Mouse (Mus musculus): ENCODE data around the gene Hjurp. TPM values are rescaled to one million over a fixed set of nuclear protein-coding genes. Genes with fewer than 3 reads are reported as not detected.

Gene Hjurp
- polyA plus RNA-seq, 3 experiments from 2014 or later, result 37.3 to 97.3 (median 69.6) TPM

DNA sequence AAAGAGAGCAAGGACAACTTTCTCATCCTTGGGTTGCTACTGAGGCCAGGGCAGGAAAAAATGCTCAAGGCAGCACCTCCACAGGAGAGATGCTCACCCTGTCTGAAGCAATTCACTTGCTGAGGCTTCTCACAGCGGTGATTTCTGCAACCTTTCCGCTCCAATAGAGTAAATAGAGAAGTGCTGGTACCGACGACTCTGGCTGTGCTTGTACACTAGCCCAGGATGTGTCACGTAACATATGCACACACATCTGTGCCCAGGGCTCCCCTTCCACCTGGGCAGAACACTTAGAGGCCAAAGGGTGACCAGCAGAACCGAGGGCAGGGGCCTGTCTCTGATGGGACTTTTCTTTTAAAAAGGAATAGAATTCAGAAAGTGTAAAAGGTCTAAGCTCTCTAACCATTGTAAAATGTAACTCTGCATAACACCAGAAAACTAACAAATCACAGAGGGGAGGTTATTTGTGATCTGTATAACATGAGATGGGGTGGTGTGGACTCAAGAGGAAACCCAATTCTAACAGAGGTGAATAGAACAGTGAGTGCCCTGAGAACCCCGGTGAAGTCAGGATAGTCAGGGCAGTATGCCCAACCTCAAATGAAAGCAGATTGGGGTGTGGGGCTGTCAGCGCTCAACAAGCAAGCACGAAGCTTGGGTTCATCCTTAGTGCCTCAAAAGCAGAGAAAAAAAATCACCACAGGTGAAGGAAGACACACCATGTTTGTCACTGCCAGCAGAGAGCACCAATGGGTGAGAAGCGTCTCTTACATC, 16.6 kb downstream of the Hjurp start:
- ATAC-seq, result no peak

DNA sequence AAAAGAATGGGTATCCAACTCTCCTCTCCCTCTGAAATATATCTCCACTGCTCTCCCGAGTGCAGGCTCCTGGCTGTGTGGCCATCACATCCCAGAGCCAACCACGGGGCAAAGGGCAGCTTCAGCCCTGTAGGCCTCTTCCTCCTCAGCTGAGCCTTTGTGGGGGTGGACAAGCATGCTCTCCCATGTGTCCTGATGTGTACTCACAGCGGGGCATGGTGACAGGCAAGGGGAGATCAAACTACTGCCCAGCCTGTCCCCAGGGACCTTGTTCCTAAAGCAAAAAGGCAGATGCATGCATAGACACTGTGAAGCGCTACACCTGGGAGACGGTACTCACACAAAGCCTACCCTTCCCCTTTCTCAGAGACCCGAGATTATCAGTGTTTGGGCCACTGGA, 17.3 kb downstream of the Hjurp start:
- ATAC-seq, result no peak

DNA sequence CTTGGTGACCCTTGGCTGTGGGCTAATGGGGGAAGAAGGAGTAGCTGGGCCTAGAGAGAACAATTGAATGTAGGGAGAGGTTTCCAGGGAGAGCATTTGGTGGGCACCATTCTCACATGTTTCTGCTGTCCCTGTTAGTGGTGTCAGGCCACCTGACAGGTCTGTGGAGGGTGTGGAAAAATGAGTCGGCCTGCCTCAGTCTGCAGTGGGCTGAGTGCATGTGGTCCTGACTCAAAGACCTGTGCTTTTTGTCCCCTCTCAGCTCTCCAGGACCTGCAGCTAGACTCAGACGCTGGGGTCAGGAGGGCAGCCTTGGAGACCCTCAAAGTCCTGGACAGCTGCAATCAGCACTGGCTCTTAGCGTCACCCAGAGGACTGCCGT, 17.8 kb downstream of the Hjurp start:
- ATAC-seq, result no peak

DNA sequence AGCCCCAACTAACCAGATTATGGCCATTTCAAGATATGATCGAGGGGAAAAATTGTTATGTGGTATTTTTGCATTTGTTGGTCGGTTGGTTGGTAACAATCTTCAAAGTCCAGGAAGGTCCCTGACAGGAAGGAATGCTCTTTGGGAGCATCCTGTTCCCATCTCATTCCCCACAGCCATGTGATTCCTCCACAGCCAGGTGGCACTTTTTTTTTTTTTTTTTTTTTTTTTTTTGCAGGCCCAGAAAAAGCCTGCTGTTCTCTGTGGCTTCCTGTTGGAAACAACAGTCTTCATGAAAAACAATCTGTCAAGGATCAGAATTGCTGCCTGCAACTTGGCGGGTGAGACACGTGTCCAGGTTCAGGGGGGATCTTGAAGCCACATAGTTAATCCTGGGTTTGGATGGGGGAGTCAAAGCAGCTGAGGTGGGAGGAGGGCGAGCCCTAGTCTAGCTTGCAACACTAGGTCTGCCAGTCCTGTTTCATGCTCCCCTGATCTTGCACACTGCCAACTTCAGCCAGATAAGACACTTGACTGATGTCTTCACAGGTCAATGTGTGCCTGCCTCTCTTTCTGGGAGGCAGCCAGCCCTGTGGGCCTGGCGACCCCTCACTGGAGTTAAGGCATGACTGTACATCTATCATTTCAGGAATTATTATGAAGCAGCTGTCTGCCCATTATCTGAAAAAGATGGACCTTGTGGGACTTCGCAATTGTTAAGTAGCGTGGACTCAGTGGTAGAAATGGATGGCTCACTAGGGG, 18.4 kb downstream of the Hjurp start:
- ATAC-seq, result no peak

DNA sequence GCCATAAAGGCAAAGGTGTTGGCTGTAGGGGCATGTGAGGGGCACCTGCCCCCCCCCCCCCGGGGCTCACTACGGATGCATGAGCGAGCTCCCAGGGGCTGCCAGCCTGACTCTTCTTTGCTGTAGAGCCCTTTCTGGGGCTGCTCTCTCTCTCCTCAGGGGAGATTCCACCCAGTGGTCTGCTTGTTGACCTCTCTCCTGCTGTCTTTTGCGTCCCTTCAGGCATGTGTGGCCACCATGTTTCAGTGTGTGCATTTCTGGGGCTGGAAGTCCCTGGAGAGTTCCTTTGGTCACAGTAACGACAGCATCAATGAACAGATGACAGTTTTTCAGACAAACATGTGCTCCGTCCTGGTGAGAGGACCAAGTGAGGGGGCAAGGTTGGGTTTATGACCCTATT, 19.1 kb downstream of the Hjurp start:
- no peak for ATAC-seq

DNA sequence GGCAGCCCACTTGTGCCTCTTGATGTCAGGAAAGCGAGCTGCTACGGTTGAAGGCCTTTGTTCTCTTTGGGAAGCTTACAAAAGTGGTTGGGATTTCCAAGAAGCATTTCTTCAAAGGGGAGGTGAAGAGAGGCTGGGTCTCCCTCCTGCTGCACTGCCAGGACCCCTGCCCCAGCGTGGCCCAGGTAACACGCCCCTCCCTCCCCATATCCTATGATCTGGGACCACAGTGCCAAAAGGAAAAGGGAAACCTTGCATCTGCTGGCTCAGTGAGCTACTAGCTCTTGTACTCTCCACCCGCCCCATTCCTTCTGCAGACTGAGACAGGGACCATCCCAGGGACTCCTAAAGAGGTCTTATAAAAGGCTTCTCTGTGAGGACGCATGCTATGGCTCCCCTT, 19.8 kb downstream of the Hjurp start:
- no peak for ATAC-seq

DNA sequence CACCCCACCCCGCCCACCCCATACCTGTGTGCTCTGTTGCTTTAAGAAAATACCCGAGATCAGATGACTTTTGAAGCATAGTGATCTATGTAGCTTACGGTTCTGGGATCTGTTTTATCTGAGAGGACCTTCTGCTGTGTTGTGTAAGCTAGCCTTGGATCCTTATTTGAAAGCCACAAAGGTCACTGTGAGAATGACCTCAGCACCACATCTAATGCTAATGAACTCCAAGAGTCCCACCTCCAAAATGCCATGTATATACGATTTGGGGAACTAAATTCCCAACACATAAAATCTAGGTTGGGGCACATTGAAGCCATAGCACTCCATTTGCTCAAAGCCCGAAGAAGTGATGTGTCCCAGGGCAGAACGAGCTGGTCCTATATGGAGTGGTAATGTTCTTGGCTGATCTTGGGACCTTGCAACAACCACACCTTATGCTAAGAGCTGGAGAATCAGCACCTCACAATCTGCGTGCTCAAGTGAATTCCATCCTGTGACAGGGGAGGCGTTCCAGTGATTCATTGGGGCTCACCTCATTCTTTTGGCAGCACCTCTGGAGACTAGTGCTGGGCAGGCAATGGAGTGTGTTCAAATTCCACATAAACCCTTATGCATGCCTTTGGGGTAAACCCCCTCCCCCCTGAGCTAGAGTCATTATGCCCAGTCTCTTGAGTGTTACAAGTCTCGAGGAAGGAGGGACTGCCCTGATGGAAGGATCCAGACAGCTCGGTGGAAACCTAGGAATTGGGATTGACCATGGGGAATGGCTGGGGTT, 20.4 kb downstream of the Hjurp start:
- no peak for ATAC-seq

DNA sequence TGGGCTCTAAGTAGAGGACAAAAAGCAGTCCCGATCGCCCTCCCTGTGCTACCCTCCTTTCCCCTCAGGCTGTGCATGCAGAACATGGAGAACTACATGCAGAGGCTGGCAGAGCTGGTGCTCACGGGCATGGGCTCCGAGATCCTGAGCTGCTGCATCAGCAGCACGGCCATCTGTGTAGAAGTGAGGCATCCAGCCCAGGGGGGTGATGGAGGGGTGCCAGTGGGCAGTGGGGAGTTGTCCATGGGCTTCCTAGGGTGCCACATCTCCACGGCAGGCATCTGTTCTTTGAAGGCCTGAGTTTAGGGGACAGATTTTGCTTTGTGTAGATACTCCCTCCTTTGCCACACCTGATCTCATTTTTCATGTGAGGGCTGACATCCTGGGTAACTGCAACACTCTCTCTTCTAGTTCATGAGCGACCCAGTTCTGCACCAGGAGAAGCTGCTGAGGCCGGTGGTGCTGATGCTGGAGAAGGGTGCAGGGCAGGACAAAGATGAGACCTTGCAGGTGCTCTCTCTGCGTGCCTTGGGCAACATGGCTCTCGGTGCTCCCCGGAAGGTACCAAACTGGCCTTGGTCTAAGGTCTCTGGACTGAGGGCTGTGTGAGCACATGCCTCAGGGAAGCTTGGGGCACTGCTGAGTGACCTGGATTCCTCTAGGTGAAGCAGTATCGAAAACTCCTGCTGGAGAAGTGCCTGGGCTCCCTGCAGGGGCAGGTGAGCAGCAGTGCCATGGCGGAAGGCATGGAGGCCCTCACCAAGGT, 21.3 kb downstream of the Hjurp start:
- no peak for ATAC-seq

DNA sequence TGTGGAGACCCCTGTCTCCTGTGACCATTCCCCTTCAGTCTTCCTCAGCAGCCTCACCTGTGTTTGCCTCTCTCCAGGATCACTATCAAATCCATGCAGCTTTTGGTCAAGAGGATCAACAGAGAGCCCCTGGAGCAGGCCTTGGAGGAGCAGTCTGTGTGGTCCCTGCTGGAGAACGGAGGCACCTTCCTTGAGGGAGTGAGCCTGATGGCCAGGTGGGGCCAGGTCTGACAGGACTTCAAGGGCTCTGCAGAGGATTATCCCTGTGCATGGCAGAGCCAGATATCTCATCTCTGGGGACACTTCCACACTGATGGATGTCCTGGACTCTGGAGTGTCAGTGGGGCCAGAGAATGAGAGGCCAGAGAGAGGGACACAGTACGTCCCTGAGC, 22.0 kb downstream of the Hjurp start:
- no peak for ATAC-seq

DNA sequence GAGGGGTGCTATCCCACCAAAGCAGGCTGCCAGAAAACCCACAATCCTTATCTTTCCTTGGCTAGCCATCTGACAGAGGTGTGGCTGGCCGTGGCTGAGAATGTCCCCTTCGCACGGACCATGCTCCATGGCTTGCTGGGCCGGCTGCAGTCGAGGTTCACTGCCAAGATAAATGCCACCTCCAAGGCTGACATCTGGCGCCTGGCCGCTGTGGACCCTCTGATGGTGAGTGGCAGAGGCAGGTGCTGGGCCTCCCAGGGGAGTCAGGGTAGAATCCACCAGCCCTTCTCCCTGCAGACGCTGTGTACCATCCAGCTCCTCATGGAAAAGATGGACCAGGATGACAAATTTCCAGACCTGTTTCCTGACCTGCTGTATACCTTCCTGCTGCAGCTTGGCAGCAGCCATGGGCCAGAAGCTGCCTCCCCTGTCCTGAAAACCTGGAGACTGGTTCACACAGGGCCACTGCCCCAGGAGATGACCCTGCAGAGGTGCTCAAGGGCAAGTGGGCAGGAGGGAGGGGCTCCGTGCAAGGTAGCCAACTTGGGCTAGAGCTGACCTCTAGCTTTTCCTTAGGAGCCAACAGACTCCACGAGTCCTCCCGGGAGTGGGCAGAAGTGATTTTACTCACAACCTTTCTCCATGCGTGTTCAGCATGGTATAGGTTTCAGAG, 22.5 kb downstream of the Hjurp start:
- ATAC-seq, result no peak

DNA sequence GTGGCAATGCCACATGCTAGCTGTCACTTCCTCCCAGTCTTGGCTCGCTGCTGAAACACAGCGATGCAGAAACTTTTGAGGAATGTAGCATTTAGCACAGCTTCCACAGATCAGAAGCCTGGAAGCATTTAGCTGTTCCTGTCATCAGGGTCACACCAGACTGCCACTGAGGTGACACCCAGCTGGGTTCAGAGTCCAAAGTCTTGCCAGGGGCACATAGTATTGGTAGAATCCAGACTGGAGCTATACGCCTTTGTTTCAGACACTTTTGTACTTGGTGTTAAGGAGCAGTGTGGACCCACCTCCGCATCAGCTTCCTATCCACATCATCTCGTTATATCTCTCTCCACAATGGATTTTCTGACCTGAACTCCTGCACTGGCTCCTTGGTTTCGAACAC, 23.9 kb downstream of the Hjurp start:
- ATAC-seq, result no peak

DNA sequence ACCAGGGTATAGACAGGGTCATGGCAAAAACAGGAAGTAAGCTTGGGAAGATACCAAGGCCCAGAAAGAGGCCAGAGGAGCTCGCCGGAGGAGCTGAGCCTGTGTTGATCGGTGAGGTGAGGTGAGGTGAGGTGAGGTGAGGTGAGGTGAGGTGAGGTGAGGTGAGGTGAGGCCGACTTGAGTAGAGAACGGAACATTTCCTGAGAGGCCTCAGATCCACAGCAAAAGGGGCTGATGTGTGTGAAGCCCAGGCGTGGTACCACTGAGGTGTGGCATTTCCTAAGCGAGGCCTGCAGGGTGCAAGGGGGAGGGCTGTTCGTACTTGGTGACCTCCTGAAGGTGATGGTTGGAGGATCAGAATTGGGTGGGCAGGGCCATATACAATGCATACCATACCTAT, 24.3 kb downstream of the Hjurp start:
- no peak for ATAC-seq

DNA sequence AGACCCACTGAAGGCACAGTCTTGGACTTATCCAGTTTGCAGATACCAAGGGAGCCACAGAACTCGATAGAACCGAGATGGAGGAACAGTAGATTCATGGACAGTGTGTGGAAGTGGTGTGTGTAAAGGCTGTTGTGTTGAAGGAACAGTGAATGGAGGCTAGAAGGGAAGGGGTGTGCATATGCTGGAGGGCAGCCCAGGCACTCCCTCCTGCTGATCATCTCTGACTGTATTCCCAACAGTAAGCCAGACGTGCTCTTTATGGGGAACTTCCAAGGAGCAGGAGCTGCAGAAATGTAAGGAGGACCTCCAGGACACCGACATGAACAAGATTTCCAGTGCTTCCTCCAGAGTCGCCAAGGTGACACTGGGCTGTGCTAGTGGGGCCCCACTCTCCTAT, 27.4 kb downstream of the Hjurp start:
- no peak for ATAC-seq

DNA sequence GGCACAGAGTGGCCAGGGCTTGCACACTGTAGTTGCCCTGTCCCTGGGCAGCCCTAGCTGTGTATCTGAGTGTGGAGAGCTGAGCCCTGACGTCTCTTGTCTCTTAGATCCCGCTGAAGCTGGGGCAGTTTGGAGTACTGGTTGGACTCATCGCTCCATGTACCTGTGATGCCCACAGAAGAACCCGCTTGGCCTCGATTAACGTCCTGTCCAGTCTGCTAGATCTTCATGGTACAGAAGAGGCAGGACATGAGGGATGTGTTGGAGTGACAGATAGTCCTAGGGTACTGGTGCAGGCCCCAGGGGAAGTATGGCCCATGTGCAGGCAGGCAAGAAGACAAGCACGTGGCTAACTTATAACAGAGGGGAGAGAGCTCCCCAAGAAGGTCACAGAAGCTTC, 27.8 kb downstream of the Hjurp start:
- no peak for ATAC-seq

DNA sequence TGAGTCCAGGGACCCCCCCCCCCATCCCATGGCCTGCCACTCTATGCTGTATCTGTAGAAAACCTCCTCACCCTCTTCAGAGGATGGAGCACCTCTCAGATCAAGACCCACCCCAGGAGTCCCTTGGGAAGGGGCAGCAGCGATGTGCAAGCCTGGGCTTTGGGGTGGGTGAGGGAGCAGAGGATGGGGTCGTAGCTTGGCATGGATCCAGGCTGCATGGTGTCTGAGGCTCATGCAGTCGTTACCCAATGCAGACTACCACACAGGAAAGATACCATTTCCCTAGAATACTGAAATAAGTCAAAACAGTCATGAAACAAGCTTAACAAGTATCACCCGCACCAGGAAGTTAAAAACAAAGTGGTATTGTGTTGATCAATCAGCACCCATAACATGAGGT, 28.8 kb downstream of the Hjurp start:
- no peak for ATAC-seq

DNA sequence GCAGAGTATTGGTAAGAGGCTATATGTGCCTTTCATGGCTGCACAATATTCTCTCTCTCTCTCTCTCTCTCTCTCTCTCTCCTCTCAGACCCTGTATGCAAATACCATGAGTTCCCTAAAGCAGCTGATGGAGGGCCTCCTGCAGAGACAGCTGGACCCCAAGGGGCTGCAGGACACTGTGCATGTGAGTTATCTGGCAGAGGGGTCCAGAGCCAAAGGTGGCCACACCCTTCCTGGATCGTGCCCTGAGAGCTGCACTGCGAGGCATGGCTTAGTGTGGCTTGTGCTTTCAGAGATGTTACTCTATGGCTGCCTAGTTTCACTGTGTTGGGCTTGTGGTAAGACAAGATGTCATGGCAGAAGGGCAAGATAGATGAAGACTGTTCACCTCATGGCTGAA, 29.8 kb downstream of the Hjurp start:
- no peak for ATAC-seq

DNA sequence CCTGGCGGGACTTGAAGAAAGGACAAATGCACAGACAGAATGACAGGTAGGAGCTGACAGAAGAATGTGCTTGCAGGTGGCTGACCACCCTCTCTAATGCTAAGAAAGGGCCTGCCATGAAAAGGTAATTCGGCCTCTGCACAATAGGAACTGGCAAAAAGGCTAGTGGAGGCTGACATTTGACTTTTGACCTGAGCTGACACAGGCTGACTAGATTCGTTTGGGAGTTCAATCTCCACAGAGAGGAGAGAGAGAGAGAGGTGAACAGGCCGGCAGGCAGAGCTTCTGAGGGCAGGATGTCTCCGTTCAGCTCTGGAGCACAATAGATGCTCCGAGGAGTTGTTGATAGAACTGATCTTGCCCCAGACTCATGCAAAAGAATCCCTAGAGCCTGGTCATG, 31.0 kb downstream of the Hjurp start:
- no peak for ATAC-seq

DNA sequence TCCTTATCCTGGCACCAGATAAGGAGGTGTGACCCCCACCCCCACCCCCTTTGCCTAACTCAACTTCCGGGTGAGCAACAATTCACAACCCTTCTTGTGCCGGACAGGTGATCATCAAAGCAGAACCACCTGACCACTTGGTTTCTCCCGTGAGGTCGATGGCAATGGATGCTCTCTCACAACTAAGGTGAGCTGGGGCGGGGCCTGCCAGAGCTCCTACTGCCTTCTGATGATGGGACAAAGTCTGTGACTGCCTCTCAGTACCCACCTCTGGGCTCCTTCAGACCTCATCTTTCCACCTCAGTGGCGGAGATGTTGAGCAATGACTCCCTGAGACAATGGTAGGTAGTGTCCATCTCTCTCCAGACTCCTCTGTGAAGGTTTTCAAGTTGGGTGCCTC, 31.6 kb downstream of the Hjurp start:
- ATAC-seq, result no peak

DNA sequence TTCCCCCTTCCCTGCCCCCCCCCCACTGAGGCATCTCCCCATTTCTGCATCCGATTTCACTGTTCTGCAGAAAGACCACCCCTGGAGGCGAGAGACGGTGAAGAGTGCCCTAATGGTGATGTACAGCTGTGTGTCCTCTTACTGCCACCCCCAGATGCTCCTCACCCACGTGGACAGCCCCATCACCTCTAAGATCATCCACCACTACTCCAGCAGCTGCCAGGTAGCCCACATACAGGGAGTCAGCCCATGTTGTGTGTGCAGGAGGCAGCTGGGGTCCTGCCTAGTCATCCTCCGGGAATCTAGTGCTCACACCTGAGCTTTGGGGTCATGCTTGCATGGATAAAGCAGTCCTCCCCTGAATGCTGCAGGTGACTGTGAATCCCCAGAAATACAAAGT, 33.6 kb downstream of the Hjurp start:
- no peak for ATAC-seq

DNA sequence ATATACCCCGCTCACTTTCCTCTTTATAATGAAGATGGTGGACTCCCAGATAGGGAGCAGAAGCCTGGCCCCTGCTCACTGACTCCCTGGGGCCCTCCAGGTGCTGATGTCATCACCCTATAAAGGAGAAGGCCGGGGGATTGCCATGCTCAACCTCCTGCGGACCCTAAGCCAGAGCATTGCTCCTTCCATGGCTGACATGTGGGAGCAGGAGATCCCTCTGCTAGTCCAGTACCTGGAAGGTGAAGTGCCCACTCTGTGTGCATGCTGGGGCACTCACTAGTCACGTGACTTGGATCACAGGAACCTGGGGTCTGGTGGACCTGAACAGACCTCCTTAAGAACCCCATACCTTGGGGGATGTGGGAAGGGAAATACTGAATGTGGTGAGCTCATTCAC, 36.9 kb downstream of the Hjurp start:
- ATAC-seq, result no peak

DNA sequence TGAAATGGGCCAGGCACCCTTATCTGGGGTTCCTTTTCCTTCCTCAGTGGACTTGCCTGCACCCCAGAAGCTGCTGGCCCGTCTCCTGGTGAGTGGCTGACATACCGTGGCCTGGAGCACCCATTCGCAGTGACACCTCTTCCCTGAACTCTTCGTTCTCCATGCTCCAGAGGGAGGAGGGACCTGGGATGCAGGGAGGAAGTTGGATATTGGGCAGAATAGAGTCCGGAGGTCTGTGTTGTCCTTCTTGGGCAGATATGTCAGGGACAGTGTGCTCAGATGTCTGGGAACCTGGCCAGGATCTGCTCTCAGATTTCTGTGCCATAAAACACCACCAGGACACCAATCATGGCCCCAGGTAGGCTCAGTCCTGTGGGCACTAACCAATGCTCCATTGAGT, 37.4 kb downstream of the Hjurp start:
- ATAC-seq, result no peak

DNA sequence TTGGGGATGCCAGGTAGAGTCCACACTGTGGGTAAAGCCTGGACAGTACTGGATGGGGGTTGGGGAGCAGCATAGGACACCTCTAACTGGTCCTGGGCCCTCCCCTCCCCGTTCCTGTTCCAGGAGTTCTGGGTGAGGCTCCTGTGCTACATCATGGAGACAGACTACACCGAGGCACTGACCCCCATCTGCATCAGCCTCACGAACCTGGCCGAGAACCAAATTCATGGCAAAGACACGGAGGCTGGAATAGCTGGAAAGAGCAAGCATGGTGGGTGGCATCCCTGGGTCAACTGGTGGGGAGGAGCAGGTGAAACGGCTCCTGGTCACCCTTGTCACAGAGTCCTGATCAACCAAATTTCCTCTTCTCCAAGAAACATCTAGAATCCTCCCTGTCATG, 38.7 kb downstream of the Hjurp start:
- ATAC-seq, result no peak

All from inflammation-experienced regulatory T-cells, adult 6 months (primary cell).